ENCODE assay signal across 19 mouse cellular contexts in genomic region chr2:158738591-158738990, GRCm38 (mm10). TPM values are rescaled to one million over a fixed set of nuclear protein-coding genes. Genes with fewer than 3 reads are reported as not detected.
DNase-seq lines count a peak whose midpoint lies in the region; ATAC-seq and TF ChIP-seq lines count a peak whose summit lies in the region.
"Had no signal": no experiment of that assay in that cellular context is flagged by ENCODE, and none has a peak within 500 bp of the region (broad histone marks: within the 10 kb centered on the region; RNA-seq: fewer than 3 reads in every experiment).

No protein-coding gene starts in this region.

- peaks cover 12% of the 10 kb centered on the region for H3K36me3 ChIP-seq in midbrain, embryonic 10.5 days
- peaks cover 3% of the 10 kb centered on the region; the same call in 1 of the 2 replicates for H3K36me3 ChIP-seq in midbrain, embryonic 16.5 days (ENCODE audit: control insufficient read depth, insufficient read depth, low read length)
- H3K36me3 ChIP-seq in midbrain, embryonic 12.5 days = no peaks in the 10 kb centered on the region
- no peaks in the 10 kb centered on the region for H3K36me3 ChIP-seq in lung, postnatal 0 days (ENCODE audit: insufficient read depth, low read length)
- peaks cover 24% of the 10 kb centered on the region for H3K36me3 ChIP-seq in thymus, adult 2 months (ENCODE audit: control insufficient read depth, insufficient read depth, low read length)
- H3K36me3 ChIP-seq: limb, embryonic 15.5 days; liver, embryonic 15.5 days had no signal

- no peak overlapping the region for H3K9ac ChIP-seq in midbrain, embryonic 16.5 days (ENCODE audit: low read depth, low read length)
- H3K9ac ChIP-seq in midbrain, embryonic 12.5 days (replicated peaks) = no peak overlapping the region
- no peak overlapping the region for H3K9ac ChIP-seq in lung, postnatal 0 days (replicated peaks; ENCODE audit: low read depth)
- H3K9ac ChIP-seq: heart, embryonic 13.5 days; limb, embryonic 15.5 days; liver, embryonic 15.5 days had no signal

- TF ChIP-seq POLR2A in thymus, adult 2 months (IDR thresholded peaks at IDR 0.05; ENCODE audit: control insufficient read depth, extremely low read depth, insufficient read depth, low read length, poor library complexity) = no peak

- peaks cover 30% of the 10 kb centered on the region for H3K4me1 ChIP-seq in midbrain, embryonic 10.5 days
- no peaks in the 10 kb centered on the region for H3K4me1 ChIP-seq in midbrain, embryonic 16.5 days (ENCODE audit: control insufficient read depth, insufficient read depth, low read length)
- peaks cover 16% of the 10 kb centered on the region; the same call in 1 of the 2 replicates for H3K4me1 ChIP-seq in midbrain, embryonic 12.5 days
- peaks cover 2% of the 10 kb centered on the region; the same call in 1 of the 2 replicates for H3K4me1 ChIP-seq in lung, postnatal 0 days (ENCODE audit: insufficient read depth, low read depth, low read length)
- H3K4me1 ChIP-seq in thymus, adult 2 months (replicated peaks; ENCODE audit: control insufficient read depth, insufficient read depth, low read length) = peaks cover 40% of the 10 kb centered on the region
- H3K4me1 ChIP-seq: limb, embryonic 15.5 days; liver, embryonic 15.5 days had no signal

- peak; percentile 19 for DNase-seq in embryo, embryonic 11 days
- DNase-seq in embryo, embryonic 10 days (ENCODE audit: low spot score) = no peak
- DNase-seq in midbrain, embryonic 10.5 days (ENCODE audit: low spot score) = peak; percentile 37
- DNase-seq in right cerebral cortex, adult 18-20 months = no peak
- DNase-seq in lung, postnatal 0 days (ENCODE audit: low spot score) = no peak
- no peak for DNase-seq in thymus, adult 2 months
- DNase-seq: adrenal gland, postnatal 10 days; cerebellum, adult 9-11 months; gastrocnemius, postnatal 10 days; heart, adult 11 months; layer of hippocampus, postnatal 36 days; retina, postnatal 1 day had no signal

- WGBS in midbrain, embryonic 10.5 days = 74% methylated on average over 11 of the region's 11 CpGs
- WGBS in midbrain, embryonic 16.5 days = 27% methylated on average over 11 of the region's 11 CpGs
- WGBS in midbrain, embryonic 12.5 days = 43% methylated on average over 11 of the region's 11 CpGs
- 87% methylated on average over 11 of the region's 11 CpGs for WGBS in lung, postnatal 0 days
- 95% methylated on average over 11 of the region's 11 CpGs for WGBS in thymus, adult 2 months

- H3K27ac ChIP-seq in midbrain, embryonic 10.5 days (replicated peaks) = peak overlapping the region; percentile 63
- no peak overlapping the region for H3K27ac ChIP-seq in midbrain, embryonic 16.5 days (ENCODE audit: low read length)
- H3K27ac ChIP-seq in midbrain, embryonic 12.5 days (replicated peaks) = peak overlapping the region; percentile 49; the same call in 1 of the 2 replicates
- H3K27ac ChIP-seq in lung, postnatal 0 days (ENCODE audit: low read length) = no peak overlapping the region
- H3K27ac ChIP-seq in thymus, adult 2 months (ENCODE audit: control insufficient read depth, insufficient read depth, low read length) = no peak overlapping the region
- H3K27ac ChIP-seq: heart, embryonic 13.5 days; limb, embryonic 15.5 days; liver, embryonic 15.5 days had no signal

- no peak for TF ChIP-seq EP300 in lung, postnatal 0 days (IDR thresholded peaks at IDR 0.05)

- H3K9me3 ChIP-seq in midbrain, embryonic 10.5 days (replicated peaks) = 0 out of 2 replicates have a peak, but pooled peaks cover 4% of the 10 kb centered on the region
- H3K9me3 ChIP-seq in midbrain, embryonic 16.5 days (replicated peaks; ENCODE audit: control insufficient read depth, low read length, poor library complexity, severe bottlenecking) = 0 out of 2 replicates have a peak, but pooled peaks cover 3% of the 10 kb centered on the region
- no peaks in the 10 kb centered on the region for H3K9me3 ChIP-seq in midbrain, embryonic 12.5 days
- H3K9me3 ChIP-seq in lung, postnatal 0 days (ENCODE audit: low read length) = no peaks in the 10 kb centered on the region
- H3K9me3 ChIP-seq: heart, embryonic 13.5 days; limb, embryonic 15.5 days; liver, embryonic 15.5 days had no signal

- H3K27me3 ChIP-seq in midbrain, embryonic 10.5 days (ENCODE audit: low read depth, poor library complexity, severe bottlenecking) = no peaks in the 10 kb centered on the region
- no peaks in the 10 kb centered on the region for H3K27me3 ChIP-seq in midbrain, embryonic 16.5 days (ENCODE audit: control insufficient read depth, insufficient read depth, low read depth, low read length)
- no peaks in the 10 kb centered on the region for H3K27me3 ChIP-seq in midbrain, embryonic 12.5 days
- H3K27me3 ChIP-seq in lung, postnatal 0 days (replicated peaks; ENCODE audit: insufficient read depth, low read length) = no peaks in the 10 kb centered on the region
- H3K27me3 ChIP-seq in thymus, adult 2 months (ENCODE audit: control insufficient read depth, insufficient read depth, low read length) = no peaks in the 10 kb centered on the region
- H3K27me3 ChIP-seq: heart, embryonic 13.5 days; limb, embryonic 15.5 days; liver, embryonic 15.5 days had no signal

- no peak overlapping the region for H3K4me3 ChIP-seq in midbrain, embryonic 10.5 days
- no peak overlapping the region for H3K4me3 ChIP-seq in midbrain, embryonic 16.5 days (ENCODE audit: low read depth, low read length)
- no peak overlapping the region for H3K4me3 ChIP-seq in midbrain, embryonic 12.5 days
- no peak overlapping the region for H3K4me3 ChIP-seq in lung, postnatal 0 days (ENCODE audit: low read depth, low read length)
- no peak overlapping the region for H3K4me3 ChIP-seq in thymus, adult 2 months (ENCODE audit: control insufficient read depth, insufficient read depth, low read length)
- H3K4me3 ChIP-seq: heart, embryonic 13.5 days; limb, embryonic 15.5 days; liver, embryonic 15.5 days had no signal

- TF ChIP-seq CTCF in lung, postnatal 0 days (IDR thresholded peaks at IDR 0.05) = no peak
- no peak for TF ChIP-seq CTCF in thymus, adult 2 months (IDR thresholded peaks at IDR 0.05; ENCODE audit: borderline replicate concordance, control insufficient read depth, extremely low read depth, insufficient read depth, low read length, poor library complexity)

- H3K4me2 ChIP-seq in midbrain, embryonic 16.5 days (ENCODE audit: low read length) = no peak overlapping the region
- H3K4me2 ChIP-seq in midbrain, embryonic 12.5 days (replicated peaks) = peak overlapping the region; percentile 17; the same call in 1 of the 2 replicates
- H3K4me2 ChIP-seq in lung, postnatal 0 days (replicated peaks; ENCODE audit: low read depth, low read length) = no peak overlapping the region
- H3K4me2 ChIP-seq: heart, embryonic 13.5 days; limb, embryonic 15.5 days; liver, embryonic 15.5 days had no signal

- no peak for ATAC-seq in midbrain, embryonic 16.5 days
- peak; percentile 53 for ATAC-seq in midbrain, embryonic 12.5 days (ENCODE audit: low FRiP score, low read depth)
- no peak for ATAC-seq in lung, postnatal 0 days
- ATAC-seq: intestine, embryonic 16.5 days; Patski had no signal

RNA-seq across cellular contexts. Expression of gene Fam83d, which starts 29.3 kb away (rescaled TPM):
- 54.4 and 55.8 TPM in 2 replicates for polyA plus RNA-seq in midbrain, embryonic 10.5 days (2016; fragmentation: Nextera tagmentation; extraction: Ambion mirVana)
- polyA plus RNA-seq in midbrain, embryonic 16.5 days (2015; fragmentation: Nextera tagmentation; extraction: Ambion mirVana) = 4.7 and 5.4 TPM in 2 replicates
- 38.9 and 41.6 TPM in 2 replicates for polyA plus RNA-seq in midbrain, embryonic 12.5 days (2016; fragmentation: Nextera tagmentation; extraction: Ambion mirVana)
- polyA plus RNA-seq in lung, postnatal 0 days (2015; fragmentation: Nextera tagmentation; extraction: Ambion mirVana) = 4.5 and 5.5 TPM in 2 replicates
- 26.2 and 32.5 TPM in 2 replicates for polyA plus RNA-seq in thymus, adult 2 months (2012; rRNA removed)

RNA-seq across cellular contexts. Expression of gene Dhx35, which starts 56.0 kb away (rescaled TPM):
- polyA plus RNA-seq in midbrain, embryonic 10.5 days (2016; fragmentation: Nextera tagmentation; extraction: Ambion mirVana) = 17.7 and 19.6 TPM in 2 replicates
- polyA plus RNA-seq in midbrain, embryonic 16.5 days (2015; fragmentation: Nextera tagmentation; extraction: Ambion mirVana) = 12.6 and 14.9 TPM in 2 replicates
- 17.8 and 17.9 TPM in 2 replicates for polyA plus RNA-seq in midbrain, embryonic 12.5 days (2016; fragmentation: Nextera tagmentation; extraction: Ambion mirVana)
- 5.6 and 6.4 TPM in 2 replicates for polyA plus RNA-seq in lung, postnatal 0 days (2015; fragmentation: Nextera tagmentation; extraction: Ambion mirVana)
- polyA plus RNA-seq in thymus, adult 2 months (2012; rRNA removed) = 29.9 and 30.2 TPM in 2 replicates

Comparison
In these comparisons a context has a peak if more than half of its experiments do, and no peak if none do; other contexts are left out.
1. DNase-seq: peak in embryo, embryonic 11 days (single experiment) and midbrain, embryonic 10.5 days (single experiment); none in embryo, embryonic 10 days (single experiment), right cerebral cortex, adult 18-20 months (single experiment), lung, postnatal 0 days (single experiment) and thymus, adult 2 months (single experiment).
2. H3K27ac ChIP-seq: peak in midbrain, embryonic 10.5 days (single experiment) and midbrain, embryonic 12.5 days (single experiment); none in midbrain, embryonic 16.5 days (single experiment), lung, postnatal 0 days (single experiment) and thymus, adult 2 months (single experiment).